Comparison of ENCODE assay signal across 22 mouse cellular contexts in the genomic region with DNA sequence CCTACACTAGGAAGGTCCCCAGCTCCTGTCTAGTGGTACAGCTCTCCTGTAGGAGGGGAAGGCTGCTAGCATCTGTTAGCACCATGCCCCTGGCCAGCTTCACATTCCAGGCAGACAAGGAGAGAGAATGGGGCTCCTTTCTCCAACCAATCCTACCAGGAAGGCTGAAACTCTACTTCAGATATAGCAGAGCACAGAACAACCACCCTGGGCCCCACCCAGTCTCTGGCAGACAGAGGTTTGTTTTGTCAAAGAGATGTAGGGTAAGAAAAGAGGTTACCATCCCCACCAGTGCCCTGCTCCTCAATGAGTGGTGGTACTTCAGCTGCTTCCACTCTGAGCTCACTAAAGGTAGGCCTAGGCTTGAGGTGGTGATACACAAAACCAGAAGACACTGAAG. TPM values are rescaled to one million over a fixed set of nuclear protein-coding genes. Genes with fewer than 3 reads are reported as not detected.
DNase-seq lines count a peak whose midpoint lies in the region; ATAC-seq lines count a peak whose summit lies in the region.
"Had no signal": no experiment of that assay in that cellular context is flagged by ENCODE, and none has a peak within 500 bp of the region (broad histone marks: within the 10 kb centered on the region; RNA-seq: fewer than 3 reads in every experiment).

No protein-coding gene starts in this region.

- no peak for ATAC-seq in liver, embryonic 13.5 days (ENCODE audit: low read depth)
- no peak for ATAC-seq in liver, embryonic 11.5 days (replicated peaks; ENCODE audit: low FRiP score)

- peak overlapping the region; percentile 56 for H3K27ac ChIP-seq in liver, embryonic 13.5 days
- no peak overlapping the region for H3K27ac ChIP-seq in liver, embryonic 11.5 days (ENCODE audit: low read depth, low read length)
- H3K27ac ChIP-seq: forebrain, embryonic 12.5 days; hindbrain, embryonic 12.5 days; left cerebral cortex, adult 2 months; limb, embryonic 15.5 days; midbrain, embryonic 12.5 days; stomach, postnatal 0 days had no signal

- no peak overlapping the region for H3K4me2 ChIP-seq in liver, embryonic 13.5 days
- no peak overlapping the region for H3K4me2 ChIP-seq in liver, embryonic 11.5 days
- H3K4me2 ChIP-seq: forebrain, embryonic 12.5 days; hindbrain, embryonic 12.5 days; limb, embryonic 15.5 days; midbrain, embryonic 12.5 days had no signal

- no peaks in the 10 kb centered on the region for H3K27me3 ChIP-seq in liver, embryonic 13.5 days
- no peaks in the 10 kb centered on the region for H3K27me3 ChIP-seq in liver, embryonic 11.5 days (replicated peaks; ENCODE audit: control insufficient read depth, insufficient read depth, low read length)
- H3K27me3 ChIP-seq: forebrain, embryonic 12.5 days; hindbrain, embryonic 12.5 days; limb, embryonic 15.5 days; midbrain, embryonic 12.5 days had no signal

- peaks cover 61% of the 10 kb centered on the region for H3K4me1 ChIP-seq in liver, embryonic 13.5 days (replicated peaks)
- H3K4me1 ChIP-seq in liver, embryonic 11.5 days (replicated peaks; ENCODE audit: control insufficient read depth, insufficient read depth, low read length) = peaks cover 17% of the 10 kb centered on the region
- H3K4me1 ChIP-seq: hindbrain, embryonic 12.5 days had no signal

- H3K9me3 ChIP-seq in liver, embryonic 13.5 days (replicated peaks) = no peaks in the 10 kb centered on the region
- no peaks in the 10 kb centered on the region for H3K9me3 ChIP-seq in liver, embryonic 11.5 days (ENCODE audit: control insufficient read depth, low read length)
- H3K9me3 ChIP-seq: forebrain, embryonic 12.5 days; limb, embryonic 15.5 days had no signal

- peaks cover 27% of the 10 kb centered on the region for H3K36me3 ChIP-seq in liver, embryonic 13.5 days
- H3K36me3 ChIP-seq in liver, embryonic 11.5 days (ENCODE audit: control insufficient read depth, insufficient read depth, low read length) = peaks cover 3% of the 10 kb centered on the region; the same call in 1 of the 2 replicates

- H3K9ac ChIP-seq in liver, embryonic 13.5 days = no peak overlapping the region
- no peak overlapping the region for H3K9ac ChIP-seq in liver, embryonic 11.5 days (ENCODE audit: low read depth, low read length)
- H3K9ac ChIP-seq: forebrain, embryonic 12.5 days; hindbrain, embryonic 12.5 days; limb, embryonic 15.5 days; midbrain, embryonic 12.5 days had no signal

- no peak overlapping the region for H3K4me3 ChIP-seq in liver, embryonic 13.5 days (replicated peaks)
- H3K4me3 ChIP-seq in liver, embryonic 11.5 days (ENCODE audit: low read depth, low read length) = no peak overlapping the region
- H3K4me3 ChIP-seq: forebrain, embryonic 12.5 days; hindbrain, embryonic 12.5 days; left cerebral cortex, adult 2 months; limb, embryonic 15.5 days; midbrain, embryonic 12.5 days had no signal

- no peak for DNase-seq in liver, embryonic 13.5 days
- DNase-seq in liver, embryonic 11.5 days (ENCODE audit: low spot score) = no peak
- peak; percentile 26 for DNase-seq in brain, adult 2 months (ENCODE audit: low read depth, low spot score)
- peak; percentile 18 to 37 for DNase-seq in thymus, adult 18-20 months
- peak; percentile 52 to 62 for DNase-seq in thymus, postnatal 36 days
- DNase-seq in embryo, embryonic 10 days (ENCODE audit: low spot score) = no peak
- DNase-seq in kidney, postnatal 14 days = no peak
- DNase-seq: adrenal gland, postnatal 14 days; cerebellum, adult 11 months; cerebellum, adult 9-11 months; gastrocnemius, postnatal 14 days; heart, postnatal 14 days; kidney, adult 11 months; left cerebral cortex, postnatal 4 days; lung, postnatal 4 days; right cerebral cortex, postnatal 14 days had no signal

RNA-seq across cellular contexts. Expression of a gene that starts 16.8 kb away (rescaled TPM):
- polyA plus RNA-seq in liver, embryonic 13.5 days (2015; fragmentation: Nextera tagmentation; extraction: Ambion mirVana) = 28.1 and 29.5 TPM in 2 replicates
- polyA plus RNA-seq in liver, embryonic 11.5 days (2014; fragmentation: Nextera tagmentation; extraction: Ambion mirVana) = 52.2 and 54.7 TPM in 2 replicates

Comparison
In these comparisons a context has a peak if more than half of its experiments do, and no peak if none do; other contexts are left out.
1. DNase-seq: peak in brain, adult 2 months (single experiment), thymus, adult 18-20 months (2 of 2) and thymus, postnatal 36 days (2 of 2); none in liver, embryonic 13.5 days (single experiment), liver, embryonic 11.5 days (single experiment), embryo, embryonic 10 days (single experiment) and kidney, postnatal 14 days (single experiment).